Mouse (Mus musculus) spleen, embryonic (tissue): ENCODE results near the gene Pde8b.

ENCODE experiments used
- CTCF ChIA-PET: fragments of 350-600 bp; sonication (Branson Sonifier 250); formaldehyde crosslinking; loops from one replicate; lab custom pipeline; 2022; lab: Charles Lee

Gene Pde8b

GRCm38 (mm10) chr13:95249511-95250456, at the start of gene Pde8b:
Pde8b (minus strand) TSS chr13:95250336.
- CTCF ChIA-PET = no interaction called here

- CTCF ChIA-PET = no interaction called here
These were observed 41.8 kb upstream of the Pde8b start for GRCm38 (mm10) chr13:95291983-95292382.

- CTCF ChIA-PET = no interaction called here
These were observed 37.9 kb upstream of the Pde8b start for GRCm38 (mm10) chr13:95288027-95288426.

- CTCF ChIA-PET = no interaction called here
These were observed 36.9 kb upstream of the Pde8b start for GRCm38 (mm10) chr13:95286989-95287388.

GRCm38 (mm10) chr13:95281740-95282673, 31.9 kb upstream of the Pde8b start:
- CTCF ChIA-PET = interaction anchor here (0.5 kb wide), 1 partner anchor 17 kb away, joined by 6 read pairs; no protein-coding TSS in a partner anchor

GRCm38 (mm10) chr13:95278426-95279025, 28.4 kb upstream of the Pde8b start:
- CTCF ChIA-PET = no interaction called here

GRCm38 (mm10) chr13:95264691-95265090, 14.6 kb upstream of the Pde8b start:
- CTCF ChIA-PET = no interaction called here

GRCm38 (mm10) chr13:95260886-95261789, 11.0 kb upstream of the Pde8b start:
- CTCF ChIA-PET = no interaction called here

GRCm38 (mm10) chr13:95260391-95260790, 10.3 kb upstream of the Pde8b start:
- CTCF ChIA-PET = no interaction called here

GRCm38 (mm10) chr13:95257083-95257482, 6.9 kb upstream of the Pde8b start:
- CTCF ChIA-PET = no interaction called here

GRCm38 (mm10) chr13:95255083-95255482, 4.9 kb upstream of the Pde8b start:
- CTCF ChIA-PET = no interaction called here

GRCm38 (mm10) chr13:95243026-95243425, 7.1 kb downstream of the Pde8b start:
- CTCF ChIA-PET = no interaction called here

- CTCF ChIA-PET = no interaction called here
These were observed 12.6 kb downstream of the Pde8b start for GRCm38 (mm10) chr13:95237488-95237887.

- CTCF ChIA-PET = no interaction called here
These were observed 14.9 kb downstream of the Pde8b start for GRCm38 (mm10) chr13:95235261-95235660.

GRCm38 (mm10) chr13:95231366-95232138, 18.6 kb downstream of the Pde8b start:
- CTCF ChIA-PET = no interaction called here

GRCm38 (mm10) chr13:95230326-95230725, 19.8 kb downstream of the Pde8b start:
- CTCF ChIA-PET = no interaction called here

GRCm38 (mm10) chr13:95224491-95224890, 25.6 kb downstream of the Pde8b start:
- CTCF ChIA-PET = no interaction called here

- CTCF ChIA-PET = no interaction called here
These were observed 26.7 kb downstream of the Pde8b start for GRCm38 (mm10) chr13:95223427-95223772.

GRCm38 (mm10) chr13:95222569-95223426, 27.3 kb downstream of the Pde8b start:
- CTCF ChIA-PET = no interaction called here
